Mouse (Mus musculus): ENCODE measurements around the gene Hepacam.

GRCm38 (mm10) chr9:37393482-37394131, 26.5 kb downstream of the Hepacam start:
- no peak for TF ChIP-seq CTCF (IDR thresholded peaks at IDR 0.05; ENCODE audit: low read depth, low read length)
- TF ChIP-seq POLR2A (IDR thresholded peaks at IDR 0.05; ENCODE audit: extremely low read depth, insufficient read depth, low read length), result no peak

Data from liver, adult 2 months (tissue).